Mouse (Mus musculus) liver, adult 2 months (tissue): ENCODE data around the gene Robo4. TPM values are rescaled to one million over a fixed set of nuclear protein-coding genes. Genes with fewer than 3 reads are reported as not detected.

ENCODE experiments used
- DNase-seq: peaks from one replicate; pipeline ENCODE4 v3.0.0-alpha.2; 2011; ENCODE audit warnings: low read depth, low spot score; ENCODE audit errors: extremely low read depth
- H3K27ac ChIP-seq: fragments of 200-500 bp; replicated peaks from 2 replicates; pipeline ENCODE4 v1.5.1; 2012; ENCODE audit warnings: low read depth, mild to moderate bottlenecking, control low read depth, inconsistent platforms, low read length; ENCODE audit not compliant: insufficient read depth
- H3K27me3 ChIP-seq: fragments of 200-500 bp; 2 replicates; pipeline ENCODE4 v1.6.1; 2012; ENCODE audit warnings: mild to moderate bottlenecking, moderate library complexity, low read length, inconsistent platforms; ENCODE audit not compliant: control insufficient read depth, insufficient read depth
- H3K36me3 ChIP-seq: fragments of 200-500 bp; 2 replicates; pipeline ENCODE4 v1.6.1; 2012; ENCODE audit warnings: low read length, inconsistent platforms; ENCODE audit not compliant: control insufficient read depth, insufficient read depth
- H3K4me1 ChIP-seq: fragments of 200-500 bp; 2 replicates; pipeline ENCODE4 v1.6.1; 2011; ENCODE audit warnings: low read length; ENCODE audit not compliant: control insufficient read depth, insufficient read depth
- H3K4me3 ChIP-seq: fragments of 200-500 bp; 2 replicates; pipeline ENCODE4 v1.5.1; 2011; ENCODE audit warnings: low read depth, mild to moderate bottlenecking, control low read depth, low read length, moderate library complexity; ENCODE audit not compliant: insufficient read depth
- H3K79me2 ChIP-seq: fragments of 200-500 bp; 2 replicates; pipeline ENCODE4 v1.6.1; 2012; ENCODE audit warnings: inconsistent platforms, mild to moderate bottlenecking, low read length, moderate library complexity; ENCODE audit not compliant: control insufficient read depth, insufficient read depth
- H3K9ac ChIP-seq: fragments of 200-500 bp; 2 replicates; pipeline ENCODE4 v1.6.1; 2012; ENCODE audit warnings: low read depth, mild to moderate bottlenecking, control low read depth, inconsistent platforms, low read length
- CTCF ChIP-seq: fragments of 200-500 bp; IDR thresholded peaks from 2 replicates; pipeline ENCODE4 v1.5.1; 2011; ENCODE audit warnings: low read depth, low read length, control low read depth
- POLR2A ChIP-seq: fragments of 200-500 bp; IDR thresholded peaks from 2 replicates; pipeline ENCODE4 v1.6.1; 2011; ENCODE audit warnings: low read length, control low read depth; ENCODE audit not compliant: insufficient read depth; ENCODE audit errors: extremely low read depth
- WGBS: fragments of 180-500 bp; shearing (Covaris S2); methylation state at CpG from one replicate; pipeline ENCODE4 v1.1.7; 2018; 5-methylcytosine and 5-hydroxymethylcytosine counted together
- polyA plus RNA-seq: library from polyadenylated mRNA; depleted of rRNA; stranded (reverse); fragments of >200 nt; gene quantifications from 2 replicates; pipeline ENCODE4 v1.2.3, GENCODE M21; 2012
- total RNA-seq: library from RNA; depleted of rRNA; stranded (reverse); fragments of >200 nt; gene quantifications from 2 replicates; pipeline ENCODE4 v1.2.3, GENCODE M21; 2014

Gene Robo4
- total and polyA plus RNA-seq, 2 experiments: 3.6 to 7.4 TPM

DNA sequence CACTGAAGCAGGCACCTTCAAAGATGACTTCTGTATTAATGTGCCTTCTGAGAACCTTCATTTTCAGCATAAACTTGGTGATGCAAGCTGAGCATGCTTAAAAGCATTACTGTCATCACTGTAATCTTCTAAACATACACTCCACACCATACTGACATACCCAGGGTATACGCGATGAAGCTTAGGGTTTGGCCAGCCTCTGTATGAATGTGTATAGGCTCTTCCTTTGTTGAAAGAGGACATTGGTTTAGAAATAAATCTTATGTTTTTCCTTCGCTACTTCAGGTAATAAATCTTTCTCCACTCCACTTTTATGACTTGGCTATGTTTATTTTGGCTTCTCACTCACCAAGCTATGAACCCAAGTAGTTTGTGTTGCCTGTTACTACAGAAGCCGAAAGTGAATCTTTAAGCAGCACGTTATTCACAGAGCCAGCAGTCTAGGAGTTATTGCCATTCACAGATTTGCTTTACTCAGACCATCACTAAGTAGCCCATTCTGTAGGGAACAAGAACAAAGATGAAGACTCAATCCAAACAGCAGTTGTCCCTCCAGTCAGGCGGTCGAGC, 30.4 kb upstream of the Robo4 start:
- Histone ChIP-seq H3K27me3 (no peaks in the 10 kb centered on the region), H3K27ac (no peak overlapping the region)
- 93% methylated on average over 7 of the region's 7 CpGs for WGBS

GRCm38 (mm10) chr9:37375718-37376117, 26.0 kb upstream of the Robo4 start:
- no peaks in the 10 kb centered on the region for H3K79me2 ChIP-seq
- TF ChIP-seq POLR2A: no peak
- no peak for TF ChIP-seq CTCF
- WGBS: 94% methylated on average over 5 of the region's 5 CpGs
- no peaks in the 10 kb centered on the region for H3K27me3 ChIP-seq
- no peak overlapping the region for H3K4me3 ChIP-seq
- DNase-seq: no peak
- H3K36me3 ChIP-seq: no peaks in the 10 kb centered on the region
- H3K4me1 ChIP-seq: no peaks in the 10 kb centered on the region
- no peak overlapping the region for H3K27ac ChIP-seq
- no peak overlapping the region for H3K9ac ChIP-seq

More for the DNA sequence above, 30.4 kb upstream of the Robo4 start:
- Histone ChIP-seq H3K9ac (no peak overlapping the region), H3K4me1 (no peaks in the 10 kb centered on the region), H3K36me3 (no peaks in the 10 kb centered on the region), H3K79me2 (no peaks in the 10 kb centered on the region), H3K4me3 (no peak overlapping the region)
- TF ChIP-seq POLR2A: no peak
- TF ChIP-seq CTCF: no peak
- no peak for DNase-seq

- Histone ChIP-seq H3K79me2 (no peaks in the 10 kb centered on the region), H3K9ac (no peak overlapping the region), H3K27ac (no peak overlapping the region), H3K27me3 (peaks cover 6% of the 10 kb centered on the region), H3K4me1 (no peaks in the 10 kb centered on the region), H3K36me3 (no peaks in the 10 kb centered on the region), H3K4me3 (no peak overlapping the region)
- no peak for DNase-seq
- TF ChIP-seq POLR2A: no peak
- no peak for TF ChIP-seq CTCF
- WGBS: 89% methylated on average over 6 of the region's 6 CpGs
Measured at GRCm38 (mm10) chr9:37383161-37383560, 18.5 kb upstream of the Robo4 start.

GRCm38 (mm10) chr9:37384284-37385182, 17.2 kb upstream of the Robo4 start:
- TF ChIP-seq CTCF (peak; percentile 60), POLR2A (no peak)

DNA sequence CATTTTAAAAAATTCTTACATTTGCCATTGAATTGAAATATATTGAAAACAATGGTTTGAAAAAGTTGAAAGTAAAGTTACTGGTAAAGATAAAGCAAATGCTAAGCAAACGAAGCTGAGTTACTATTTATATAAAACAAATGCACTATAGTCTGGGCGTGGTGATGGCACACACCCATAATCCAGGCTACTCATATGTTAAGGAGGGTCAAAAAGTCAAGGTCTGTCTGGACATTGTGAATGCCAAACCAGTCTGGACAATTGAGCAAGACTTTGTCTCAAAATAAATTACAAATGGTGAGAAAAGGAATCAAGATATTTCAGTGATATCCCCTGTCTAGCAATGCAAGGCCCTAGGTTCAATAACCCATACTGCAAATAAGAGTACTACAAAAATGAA, 10.8 kb upstream of the Robo4 start:
- Histone ChIP-seq H3K79me2 (no peaks in the 10 kb centered on the region), H3K36me3 (no peaks in the 10 kb centered on the region), H3K4me3 (no peak overlapping the region), H3K27ac (no peak overlapping the region), H3K4me1 (no peaks in the 10 kb centered on the region), H3K27me3 (no peaks in the 10 kb centered on the region), H3K9ac (no peak overlapping the region)
- WGBS: 76% methylated on average over 2 of the region's 2 CpGs
- TF ChIP-seq POLR2A: no peak
- no peak for TF ChIP-seq CTCF
- no peak for DNase-seq

More at GRCm38 (mm10) chr9:37384284-37385182, 17.2 kb upstream of the Robo4 start:
- H3K79me2 ChIP-seq: no peaks in the 10 kb centered on the region
- H3K9ac ChIP-seq: peak overlapping the region; percentile 32
- H3K36me3 ChIP-seq: no peaks in the 10 kb centered on the region
- H3K4me1 ChIP-seq: no peaks in the 10 kb centered on the region
- H3K27me3 ChIP-seq: peaks cover 6% of the 10 kb centered on the region
- no peak for DNase-seq
- H3K4me3 ChIP-seq: peak overlapping the region; percentile 48
- H3K27ac ChIP-seq: no peak overlapping the region
- 7% methylated on average over 54 of the region's 54 CpGs for WGBS

- Histone ChIP-seq H3K36me3 (no peaks in the 10 kb centered on the region), H3K9ac (no peak overlapping the region), H3K27ac (no peak overlapping the region), H3K4me3 (no peak overlapping the region), H3K4me1 (no peaks in the 10 kb centered on the region), H3K27me3 (no peaks in the 10 kb centered on the region), H3K79me2 (no peaks in the 10 kb centered on the region)
- WGBS: 85% methylated on average over 2 of the region's 2 CpGs
- DNase-seq: no peak
- TF ChIP-seq POLR2A (no peak), CTCF (no peak)
Measured at GRCm38 (mm10) chr9:37392071-37392470, 9.6 kb upstream of the Robo4 start.
